Mouse (Mus musculus) brain, embryonic 14.5 days (tissue): Measurements from ENCODE around the gene Rbfox2. TPM values are rescaled to one million over a fixed set of nuclear protein-coding genes. Genes with fewer than 3 reads are reported as not detected.

Source experiments
- DNase-seq: peaks from one replicate; pipeline ENCODE4 v3.0.0-alpha.2; 2011; ENCODE audit warnings: low read depth
- CTCF ChIP-seq: fragments of 200-500 bp; IDR thresholded peaks from 2 replicates; pipeline ENCODE4 v1.5.1; 2012; ENCODE audit warnings: inconsistent platforms, mild to moderate bottlenecking, moderate library complexity, borderline replicate concordance; ENCODE audit not compliant: insufficient read depth, insufficient read length; ENCODE audit errors: extremely low read depth
- POLR2A ChIP-seq: fragments of 200-500 bp; IDR thresholded peaks from 2 replicates; pipeline ENCODE4 v1.6.1; 2012; ENCODE audit warnings: mild to moderate bottlenecking, inconsistent platforms, borderline replicate concordance; ENCODE audit not compliant: poor library complexity, insufficient read depth, insufficient read length, severe bottlenecking; ENCODE audit errors: extremely low read depth
- polyA plus RNA-seq: library from polyadenylated mRNA; depleted of rRNA; stranded (reverse); fragments of >200 nt; gene quantifications from 2 replicates; pipeline ENCODE4 v1.2.3, GENCODE M21; 2012; rRNA removed

Gene Rbfox2
- 315 and 367 TPM in 2 replicates for polyA plus RNA-seq

DNA sequence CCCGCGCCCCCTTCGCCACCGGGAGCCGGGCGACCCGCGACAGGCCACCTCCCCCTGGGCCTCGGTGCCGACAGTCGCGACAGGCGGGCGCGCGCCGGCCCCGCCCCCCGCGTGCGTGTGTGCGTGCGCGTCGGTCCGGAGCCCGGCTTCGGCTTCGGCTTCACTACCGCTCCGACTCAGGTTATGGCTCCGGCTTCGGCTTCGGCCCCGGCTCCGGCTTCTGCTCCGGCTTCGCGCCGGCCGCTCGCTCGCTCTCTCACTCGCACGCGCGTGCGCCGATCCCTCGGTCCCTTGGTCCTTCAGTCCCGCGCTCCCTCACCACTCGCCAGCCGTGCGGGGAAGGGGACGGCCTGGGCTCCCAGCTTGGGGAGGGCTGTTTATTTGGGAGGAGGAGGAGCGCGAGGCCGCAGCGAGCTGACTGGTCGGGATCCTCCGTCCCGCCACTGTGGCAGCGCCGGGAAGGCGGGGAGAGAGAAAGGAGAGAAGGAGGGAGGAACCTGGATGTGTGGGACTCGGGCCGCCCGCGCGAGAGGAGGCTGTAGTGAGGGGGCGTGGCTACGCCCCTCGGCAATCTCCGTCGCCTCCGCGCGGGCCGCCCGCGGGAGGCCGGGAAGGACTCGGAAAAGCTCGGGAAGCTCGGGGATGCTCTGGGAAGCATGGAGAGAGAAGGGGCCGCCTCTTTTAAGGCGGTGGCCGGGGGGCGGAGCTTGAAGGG is at the start of gene Rbfox2:
Rbfox2 (minus strand) TSS at position 458 of the 715 bp plus-strand sequence.
- TF ChIP-seq CTCF (no peak), POLR2A (peak; percentile 65)
- DNase-seq, result peak; percentile 98

DNA sequence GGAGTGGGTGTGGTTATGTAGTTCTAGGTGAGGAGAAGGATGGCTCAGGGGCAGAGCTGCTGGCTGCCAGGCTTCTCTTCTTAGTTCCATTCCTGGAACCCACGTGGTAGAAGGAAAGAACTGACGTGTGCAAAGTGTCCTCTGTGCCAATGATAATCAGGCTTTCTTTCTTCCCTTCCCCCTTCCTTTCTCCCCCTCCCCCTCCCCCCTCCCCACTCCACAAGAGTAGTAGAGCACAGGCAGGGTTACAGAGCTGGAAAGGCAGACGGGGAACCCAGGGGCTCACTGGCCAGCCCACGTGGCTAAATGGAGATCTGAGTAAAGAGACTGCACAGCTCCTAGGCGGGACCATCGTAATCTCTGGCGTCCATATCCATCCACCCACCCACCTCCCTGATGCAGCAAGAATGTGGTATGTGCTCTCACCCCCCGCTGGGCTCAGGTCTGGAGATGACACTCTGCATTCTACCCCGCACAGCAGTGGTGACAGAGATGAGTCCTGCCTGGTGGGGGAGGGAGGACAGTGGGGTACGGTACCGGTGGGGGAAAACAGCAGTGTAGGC is 49.5 kb upstream of the Rbfox2 start:
- peak; percentile 75 for DNase-seq
- TF ChIP-seq POLR2A, result no peak
- no peak for TF ChIP-seq CTCF

DNA sequence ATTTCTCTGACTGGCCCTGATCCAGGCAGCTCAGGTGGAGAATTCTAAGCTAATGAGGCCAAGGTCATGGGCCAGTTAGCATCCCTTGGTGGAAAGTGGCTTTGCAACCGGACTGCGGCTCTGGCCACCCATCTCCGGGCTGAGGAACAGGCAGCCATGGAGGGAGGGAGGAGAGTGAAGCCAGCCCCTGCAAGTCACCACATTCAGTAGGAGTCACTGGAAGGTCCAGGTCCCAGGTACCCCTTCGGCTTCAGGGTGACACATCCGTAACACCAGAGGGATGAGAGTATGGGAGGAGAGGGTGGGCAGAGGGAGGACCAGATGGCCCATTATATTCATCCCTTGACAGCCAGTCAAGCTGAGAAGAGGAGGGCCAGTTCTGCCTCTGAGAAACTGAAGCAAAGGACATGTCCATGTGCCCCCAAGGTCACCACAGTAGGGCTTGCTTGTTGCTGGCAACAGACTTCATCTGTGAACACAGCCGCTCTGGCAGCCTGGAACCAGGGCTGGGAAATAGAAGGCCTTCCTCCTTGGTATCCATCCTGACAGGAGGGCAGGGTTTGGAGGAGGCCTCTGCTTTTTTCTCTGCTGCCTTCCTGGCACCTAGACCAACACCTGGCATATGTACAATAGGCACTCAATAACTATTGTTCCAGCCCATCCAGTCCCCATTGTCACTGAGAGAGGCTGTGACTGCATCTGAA is 48.2 kb upstream of the Rbfox2 start:
- peak; percentile 62 for DNase-seq

DNA sequence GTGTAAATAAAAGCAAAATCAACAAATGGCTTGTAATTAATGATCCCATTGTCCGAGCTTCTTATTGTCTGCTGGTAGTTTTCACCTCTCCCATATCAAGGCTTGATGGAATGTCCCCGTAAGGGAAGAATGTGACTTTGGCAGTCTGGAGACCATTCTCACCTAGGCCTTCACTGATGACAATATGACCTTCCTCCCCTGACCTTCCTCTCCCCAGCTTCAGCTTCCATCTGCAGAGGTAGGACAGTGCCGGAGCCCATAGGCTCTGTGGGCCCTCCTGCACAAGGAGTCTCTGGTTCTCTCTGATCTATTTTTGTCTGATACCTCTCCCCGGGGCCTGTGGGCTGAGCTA is 47.7 kb upstream of the Rbfox2 start:
- DNase-seq, result no peak
- TF ChIP-seq CTCF, result no peak
- TF ChIP-seq POLR2A, result no peak

More for the DNA sequence above, 48.2 kb upstream of the Rbfox2 start:
- TF ChIP-seq POLR2A (no peak), CTCF (no peak)

DNA sequence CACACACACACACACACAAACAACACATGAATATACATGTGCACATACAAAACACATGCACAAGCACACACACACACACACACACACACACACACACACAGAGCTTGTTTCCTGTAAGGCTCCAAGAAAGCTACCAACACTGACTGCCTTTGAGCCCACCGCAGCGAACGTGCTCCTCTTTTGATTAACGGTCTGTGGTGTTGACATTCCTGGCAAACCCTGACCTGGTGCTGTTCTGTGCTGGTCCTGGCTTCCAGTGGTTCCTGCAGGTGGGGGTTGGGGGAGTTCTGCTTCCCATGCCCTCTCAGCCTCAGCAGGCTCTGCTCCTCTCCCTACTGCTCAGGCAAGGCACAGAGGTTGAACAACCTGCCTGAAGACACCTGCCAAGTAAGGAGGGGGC is 47.0 kb upstream of the Rbfox2 start:
- DNase-seq, result no peak
- TF ChIP-seq POLR2A (no peak), CTCF (no peak)

DNA sequence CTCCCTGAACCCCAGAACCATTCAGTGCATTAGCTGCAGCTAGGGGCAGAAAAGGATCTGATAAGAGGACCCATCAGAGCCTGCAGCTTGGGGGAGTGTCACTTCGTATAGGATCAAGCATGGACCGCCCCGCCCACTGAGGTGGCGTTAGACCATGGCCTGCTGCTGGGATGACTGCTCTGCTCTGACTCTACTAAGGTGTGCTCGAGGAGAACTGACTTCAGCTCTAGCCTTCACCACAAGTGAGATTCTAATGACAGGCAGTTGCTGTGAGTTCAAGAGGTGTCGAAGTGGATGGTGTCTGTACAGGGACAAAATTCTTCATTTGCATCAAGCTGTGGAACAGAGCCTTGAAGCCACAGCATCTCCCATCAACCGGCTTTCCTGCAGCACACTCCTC is 46.1 kb upstream of the Rbfox2 start:
- DNase-seq, result no peak
- no peak for TF ChIP-seq POLR2A
- TF ChIP-seq CTCF, result no peak

DNA sequence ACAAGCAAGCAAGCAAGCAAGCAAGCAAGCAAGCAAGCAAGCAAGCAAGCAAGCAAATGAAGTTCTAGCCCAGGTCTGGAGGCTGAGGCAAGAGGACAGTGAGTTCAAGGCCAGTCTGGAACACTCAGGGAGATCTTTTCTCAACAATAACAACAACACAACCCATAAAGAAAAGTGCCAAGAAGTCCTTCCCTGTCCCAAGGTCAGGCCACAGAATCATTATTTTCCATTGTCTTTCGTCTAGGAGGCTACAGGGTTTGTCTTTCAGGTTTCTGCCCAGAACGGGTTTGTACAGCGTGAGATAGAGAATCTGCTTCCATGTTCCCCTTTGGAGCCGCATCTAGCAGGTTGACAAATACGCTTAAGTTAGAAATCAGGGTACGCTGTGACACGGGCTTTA is 43.3 kb upstream of the Rbfox2 start:
- TF ChIP-seq CTCF (no peak), POLR2A (no peak)
- DNase-seq, result no peak

DNA sequence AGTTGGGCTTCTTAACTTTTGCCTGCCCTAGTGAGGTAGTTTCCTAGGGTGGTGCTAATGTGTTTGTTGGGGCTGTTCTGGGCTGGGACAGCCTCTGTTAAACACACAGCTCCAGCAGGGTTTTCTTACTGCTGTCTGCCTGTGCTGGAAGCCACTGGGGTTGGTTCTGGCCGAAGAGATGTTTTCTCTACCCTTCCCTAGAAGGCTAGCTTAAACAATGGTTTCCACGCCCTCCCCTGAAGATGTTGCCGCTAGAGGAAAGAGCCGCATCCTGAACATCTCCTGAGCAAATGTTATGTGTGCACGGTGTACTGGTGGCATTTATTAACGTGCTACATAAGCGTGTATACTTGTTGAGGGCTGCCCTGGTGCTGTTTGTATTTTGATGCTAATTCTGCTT is 41.3 kb upstream of the Rbfox2 start:
- no peak for DNase-seq
- TF ChIP-seq CTCF, result no peak
- TF ChIP-seq POLR2A, result no peak

DNA sequence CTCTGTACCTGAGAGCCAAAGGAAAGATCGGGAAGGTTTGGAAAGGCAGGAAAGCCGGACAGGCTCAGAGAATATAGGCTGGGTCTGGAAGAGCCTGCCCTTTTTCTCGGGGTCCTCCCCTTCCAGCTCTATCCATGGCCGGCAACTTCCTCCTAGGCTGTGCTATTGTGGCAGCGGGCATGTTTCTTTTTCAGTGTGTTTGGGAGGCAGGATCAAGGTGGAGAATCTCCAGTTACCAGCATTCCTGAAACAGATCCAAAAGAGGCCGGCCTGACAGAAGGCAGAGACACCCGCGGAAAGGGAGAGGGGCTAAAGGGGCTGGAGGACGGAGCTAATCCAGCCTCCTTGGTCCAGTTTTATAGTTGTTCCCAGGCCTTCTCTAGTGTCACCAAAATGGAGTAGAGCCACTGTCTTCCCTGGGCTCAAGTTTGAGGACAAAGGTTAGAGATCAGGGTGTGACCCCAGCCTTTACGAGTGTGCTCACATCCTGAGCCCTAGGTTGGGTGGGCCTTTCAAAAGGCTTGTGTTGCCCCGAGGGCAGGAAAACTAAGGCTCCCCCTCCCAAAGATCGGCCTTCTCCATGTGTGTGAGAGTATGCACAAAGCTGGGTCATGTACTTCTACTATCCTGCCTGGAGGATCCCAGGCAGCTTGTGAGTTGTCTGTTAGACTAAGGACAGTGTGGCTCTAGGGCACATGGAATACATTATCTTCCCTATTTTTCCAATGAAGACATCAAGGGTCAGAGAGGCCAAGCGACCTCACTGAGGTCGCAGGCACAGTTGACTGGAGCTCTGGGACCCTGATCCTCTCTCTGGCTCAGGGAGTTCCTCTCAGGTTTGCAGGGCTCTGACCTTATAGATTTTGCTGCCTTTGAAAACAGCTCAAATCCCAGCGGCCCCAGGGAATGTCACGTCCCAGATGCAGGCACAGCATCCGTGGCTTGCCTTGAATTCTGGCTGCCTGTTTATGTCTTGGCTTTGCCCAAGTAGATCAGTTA is 37.6 kb upstream of the Rbfox2 start:
- no peak for DNase-seq
- TF ChIP-seq CTCF (no peak), POLR2A (no peak)

DNA sequence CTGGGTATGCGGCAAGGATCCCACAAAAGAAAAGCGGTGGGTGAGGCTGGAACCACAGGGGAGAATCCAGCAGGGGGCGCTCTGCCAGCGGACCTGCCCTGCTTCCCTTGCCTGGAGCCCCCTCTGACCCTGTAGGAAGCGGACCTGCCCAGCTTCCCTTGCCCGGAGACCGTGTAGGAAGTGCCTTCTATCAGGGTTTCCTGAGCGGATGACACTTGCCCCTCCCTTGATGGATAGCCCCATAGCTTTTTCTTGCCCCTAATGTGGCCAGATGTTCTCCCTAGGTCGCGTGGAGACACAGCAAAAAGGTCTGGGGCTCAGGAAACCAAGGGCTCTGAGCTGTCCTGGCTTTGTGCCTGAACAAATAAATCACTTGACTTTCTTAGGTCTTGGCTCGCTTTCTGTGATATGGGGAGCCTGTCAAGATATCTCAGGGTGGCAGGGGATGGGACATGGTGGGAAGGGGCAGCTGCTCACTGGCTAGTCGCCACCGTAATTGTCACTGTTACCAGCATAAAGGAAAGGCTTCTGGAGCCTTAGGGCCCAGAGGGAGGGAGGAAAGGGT is 36.8 kb upstream of the Rbfox2 start:
- TF ChIP-seq CTCF (peak; percentile 95), POLR2A (no peak)
- DNase-seq, result peak; percentile 77

DNA sequence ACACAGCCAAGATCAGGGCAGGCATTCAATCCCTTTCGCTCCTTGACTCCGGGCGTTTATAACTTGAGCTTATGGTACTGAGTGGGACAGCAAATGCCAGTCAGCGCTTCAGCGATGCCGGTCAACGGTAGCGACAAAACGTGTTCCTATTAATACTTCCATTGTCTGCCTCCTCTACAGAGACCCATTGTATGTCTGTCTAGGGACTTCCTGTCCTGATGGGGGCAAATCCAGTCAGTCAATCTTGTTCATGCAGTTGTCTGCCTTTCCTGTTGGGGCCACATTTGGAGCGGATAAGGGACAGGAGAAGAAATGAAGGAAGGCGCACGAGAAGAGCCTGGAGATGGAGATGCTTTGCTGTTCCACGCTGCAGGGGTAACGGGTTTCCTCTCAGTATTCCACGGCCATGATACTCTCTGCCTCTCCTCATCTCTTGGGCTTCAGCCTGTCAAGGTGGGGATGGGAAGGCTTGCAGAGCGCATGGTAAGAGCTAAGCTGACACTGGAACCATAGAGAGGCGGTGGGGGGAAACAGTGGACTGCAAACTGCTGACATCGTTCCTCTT is 36.2 kb upstream of the Rbfox2 start:
- TF ChIP-seq CTCF, result no peak
- no peak for TF ChIP-seq POLR2A
- no peak for DNase-seq

DNA sequence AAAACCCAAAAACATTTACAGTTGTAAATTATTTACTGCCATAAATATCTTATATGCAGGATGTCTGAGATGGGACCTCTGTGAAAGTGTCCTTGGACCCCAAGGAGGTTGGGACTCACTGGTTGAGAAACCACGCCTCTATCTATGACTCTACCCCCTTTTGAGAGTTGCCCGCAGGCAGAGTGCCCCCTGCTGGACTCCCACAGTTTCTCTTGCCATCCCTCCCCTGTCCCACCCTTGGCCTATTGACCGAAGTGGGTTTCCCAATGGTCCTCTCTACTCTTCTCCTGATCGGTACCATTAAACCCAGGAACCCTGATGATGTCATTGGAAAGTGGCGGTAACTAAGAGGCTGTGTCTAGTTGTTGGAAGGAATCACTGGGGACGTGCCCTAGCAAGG is 35.2 kb upstream of the Rbfox2 start:
- TF ChIP-seq POLR2A, result no peak
- TF ChIP-seq CTCF, result no peak
- DNase-seq, result no peak
